In the genomic region with DNA sequence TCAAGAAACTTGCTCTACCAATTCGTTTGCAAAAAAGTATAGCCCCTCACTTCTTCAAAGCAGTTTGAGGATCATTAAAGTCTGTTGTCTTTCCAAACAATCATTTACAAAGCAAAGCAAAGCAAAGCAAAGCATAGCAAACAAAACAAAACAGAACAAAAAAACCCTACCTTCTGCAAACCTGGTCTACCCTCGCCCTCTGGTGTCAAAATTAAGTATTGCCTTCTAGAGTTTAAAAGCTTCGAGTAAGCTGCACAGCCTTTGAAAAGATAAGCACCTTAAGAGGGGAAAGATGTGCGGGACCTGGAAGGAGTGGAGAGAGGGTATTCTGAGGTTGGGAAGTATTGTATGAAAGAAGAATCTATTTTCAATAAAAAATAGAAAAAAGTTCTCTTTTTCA, we compare ENCODE assay signal across 10 mouse cellular contexts. TPM values are rescaled to one million over a fixed set of nuclear protein-coding genes. Genes with fewer than 3 reads are reported as not detected.
DNase-seq lines count a peak whose midpoint lies in the region; TF ChIP-seq lines count a peak whose summit lies in the region.
"Had no signal": no experiment of that assay in that cellular context is flagged by ENCODE, and none has a peak within 500 bp of the region (broad histone marks: within the 10 kb centered on the region; RNA-seq: fewer than 3 reads in every experiment).

No protein-coding gene starts in this region.

- no peaks in the 10 kb centered on the region for H3K27me3 ChIP-seq in MEL (ENCODE audit: control insufficient read depth in 1 of 2, insufficient read depth in 2 of 2, low read length in 2 of 2)
- H3K27me3 ChIP-seq: embryonic facial prominence, embryonic 12.5 days; lung, embryonic 15.5 days had no signal

- TF ChIP-seq CTCF in left cerebral cortex, adult 2 months (IDR thresholded peaks at IDR 0.05), result peak; percentile 63
- TF ChIP-seq CTCF in MEL (IDR thresholded peaks at IDR 0.05 in 2 of 3, conservative IDR thresholded peaks at IDR 0.05 in 1 of 3; ENCODE audit: control insufficient read depth in 1 of 3, insufficient read depth in 1 of 3, low read depth in 2 of 3, low read length in 3 of 3, poor library complexity in 1 of 3, severe bottlenecking in 1 of 3), result peak in 2 of 3 experiments; percentile 39 to 80; a peak in 4 of 6 replicates

- no peaks in the 10 kb centered on the region for H3K4me1 ChIP-seq in MEL (ENCODE audit: control insufficient read depth in 1 of 2, insufficient read depth in 2 of 2, low read length in 2 of 2)
- H3K4me1 ChIP-seq: embryonic facial prominence, embryonic 12.5 days; lung, embryonic 15.5 days had no signal

- no peaks in the 10 kb centered on the region for H3K9me3 ChIP-seq in MEL (replicated peaks; ENCODE audit: insufficient read depth, low read length)
- H3K9me3 ChIP-seq: embryonic facial prominence, embryonic 12.5 days; lung, embryonic 15.5 days had no signal

- H3K36me3 ChIP-seq in MEL (ENCODE audit: control insufficient read depth in 1 of 2, insufficient read depth in 2 of 2, low read length in 2 of 2), result no peaks in the 10 kb centered on the region
- H3K36me3 ChIP-seq: embryonic facial prominence, embryonic 12.5 days; lung, embryonic 15.5 days had no signal

- H3K27ac ChIP-seq in left cerebral cortex, adult 2 months, result no peak overlapping the region
- no peak overlapping the region for H3K27ac ChIP-seq in MEL (ENCODE audit: control insufficient read depth, low read depth, low read length)
- H3K27ac ChIP-seq: embryonic facial prominence, embryonic 12.5 days; lung, embryonic 15.5 days had no signal

- TF ChIP-seq RAD21 in MEL (IDR thresholded peaks at IDR 0.05; ENCODE audit: low read depth, low read length), result peak; percentile 86

- peak; percentile 29 to 78 for DNase-seq in cerebellum, postnatal 10 days
- no peak for DNase-seq in cerebellum, postnatal 36 days
- DNase-seq in left cerebral cortex, adult 2 months (ENCODE audit: extremely low spot score in 1 of 2, low spot score in 2 of 2), result no peak
- DNase-seq in left cerebral cortex, postnatal 4 days, result no peak
- DNase-seq in MEL (ENCODE audit: low read depth, low spot score), result peak; percentile 62
- peak; percentile 73 for DNase-seq in induced T-regulatory cell, adult 2 months (ENCODE audit: low read depth)
- no peak for DNase-seq in natural killer cell, adult 2 months (ENCODE audit: low spot score in 2 of 2)
- no peak for DNase-seq in heart, adult 9 months (ENCODE audit: low spot score in 2 of 2)

- no peak for TF ChIP-seq POLR2A in MEL (IDR thresholded peaks at IDR 0.05; ENCODE audit: control insufficient read depth in 1 of 2, insufficient read depth in 1 of 2, low read depth in 1 of 2, low read length in 2 of 2, poor library complexity in 1 of 2)

- no peak overlapping the region for H3K9ac ChIP-seq in MEL (ENCODE audit: control insufficient read depth, low read depth, low read length, poor library complexity, severe bottlenecking)
- H3K9ac ChIP-seq: embryonic facial prominence, embryonic 12.5 days; lung, embryonic 15.5 days had no signal

- no peaks in the 10 kb centered on the region for H3K79me2 ChIP-seq in MEL (ENCODE audit: control insufficient read depth, insufficient read depth, low read length, poor library complexity)

- H3K4me3 ChIP-seq in left cerebral cortex, adult 2 months, result no peak overlapping the region
- no peak overlapping the region for H3K4me3 ChIP-seq in MEL (ENCODE audit: control insufficient read depth in 1 of 2, insufficient read depth in 1 of 2, low read depth in 2 of 2, low read length in 2 of 2)
- H3K4me3 ChIP-seq: embryonic facial prominence, embryonic 12.5 days; lung, embryonic 15.5 days had no signal

- intact Hi-C loops in left cerebral cortex, adult 2 months (cut with DNase I), result no loop called here
- intact Hi-C loops in left cerebral cortex, postnatal 4 days (cut with DNase I), result loop anchor here (10.0 kb wide), 1 partner anchor 337 kb away; no protein-coding TSS in a partner anchor

- no peak for TF ChIP-seq EP300 in MEL (IDR thresholded peaks at IDR 0.05; ENCODE audit: low read depth in 1 of 2, low read length in 2 of 2)

TF ChIP-seq in MEL, 35 proteins besides CTCF, POLR2A, EP300 and RAD21:
- TF ChIP-seq NRF1 (IDR thresholded peaks at IDR 0.05; ENCODE audit: insufficient read depth, low read depth, low read length, poor library complexity, severe bottlenecking), result no peak
- no peak for TF ChIP-seq MYC (IDR thresholded peaks at IDR 0.05; ENCODE audit: low read depth, low read length)
- no peak for TF ChIP-seq USF2 (IDR thresholded peaks at IDR 0.05; ENCODE audit: borderline replicate concordance in 1 of 2, insufficient read depth in 1 of 2, low read depth in 1 of 2, low read length in 2 of 2)
- no peak for TF ChIP-seq TBP (IDR thresholded peaks at IDR 0.05; ENCODE audit: low read depth, low read length)
- 0 out of 2 replicates have a peak, but pooled peaks have one; percentile 22 for TF ChIP-seq ELF1 (IDR thresholded peaks at IDR 0.05; ENCODE audit: low read depth, low read length)
- no peak for TF ChIP-seq TAL1 (IDR thresholded peaks at IDR 0.05; ENCODE audit: low read length)
- TF ChIP-seq ZKSCAN1 (IDR thresholded peaks at IDR 0.05; ENCODE audit: low read depth, low read length), result no peak
- peak; percentile 94 for TF ChIP-seq ZC3H11A (IDR thresholded peaks at IDR 0.05; ENCODE audit: low read depth, low read length)
- no peak for TF ChIP-seq MYB (IDR thresholded peaks at IDR 0.05; ENCODE audit: low read depth, low read length)
- TF ChIP-seq MAZ (IDR thresholded peaks at IDR 0.05; ENCODE audit: low read depth, low read length), result no peak
- peak; percentile 92 for TF ChIP-seq SMC3 (IDR thresholded peaks at IDR 0.05; ENCODE audit: low read depth, low read length)
- TF ChIP-seq HCFC1 (IDR thresholded peaks at IDR 0.05; ENCODE audit: low read depth, low read length), result no peak
- no peak for TF ChIP-seq ETS1 (IDR thresholded peaks at IDR 0.05; ENCODE audit: low read depth, low read length)
- no peak for TF ChIP-seq USF1 (IDR thresholded peaks at IDR 0.05; ENCODE audit: low read depth, low read length)
- 0 out of 2 replicates have a peak, but pooled peaks have one; percentile 45 for TF ChIP-seq ZNF384 (IDR thresholded peaks at IDR 0.05; ENCODE audit: low read depth, low read length)
- no peak for TF ChIP-seq MXI1 (IDR thresholded peaks at IDR 0.05; ENCODE audit: low read depth, low read length)
- no peak for TF ChIP-seq KAT2A (conservative IDR thresholded peaks at IDR 0.05; ENCODE audit: low read depth, low read length)
- no peak for TF ChIP-seq CHD2 (IDR thresholded peaks at IDR 0.05; ENCODE audit: low read length)

RNA-seq across cellular contexts. Expression of a gene that starts 14.4 kb away (rescaled TPM):
- total RNA-seq in left cerebral cortex, adult 2 months (2021), result under 1 TPM; 0.38 to 0.65 TPM
- 1 to 10 TPM; 1.5 TPM for total RNA-seq in left cerebral cortex, postnatal 4 days (2021)
- 0.03 TPM in 1 of 2 replicates, not detected in the other for total RNA-seq in MEL (2012; rRNA removed)
- polyA plus RNA-seq in MEL (2012; ENCODE audit: insufficient read depth in 1 of 2, insufficient read length in 2 of 2, low read depth in 1 of 2, low replicate concordance in 2 of 2, missing spikeins in 1 of 2), result under 1 TPM in 1 of 2 experiments, not detected in 1; 0.08 TPM

Comparison
In these comparisons a context has a peak if more than half of its experiments do, and no peak if none do; other contexts are left out.
1. DNase-seq: peak in cerebellum, postnatal 10 days (2 of 2), MEL (single experiment) and induced T-regulatory cell, adult 2 months (single experiment); none in cerebellum, postnatal 36 days (0 of 2), left cerebral cortex, adult 2 months (0 of 2), left cerebral cortex, postnatal 4 days (single experiment), natural killer cell, adult 2 months (0 of 2) and heart, adult 9 months (0 of 2).